Mouse (Mus musculus) forebrain, embryonic 12.5 days (tissue): ENCODE measurements around the gene Dtx3. TPM values are rescaled to one million over a fixed set of nuclear protein-coding genes. Genes with fewer than 3 reads are reported as not detected.

ENCODE experiments used
- ATAC-seq: fragments of 200-750 bp; cut with Nextera tagmentation; 2 replicates; pipeline ENCODE4 v1.8.0; 2017; ENCODE audit warnings: moderate TSS enrichment; ENCODE audit not compliant: low FRiP score
- H3K27ac ChIP-seq: fragments of 300-500 bp; sonication (generic); 2 replicates; pipeline ENCODE4 v1.5.1; 2016; ENCODE audit warnings: mild to moderate bottlenecking
- H3K27me3 ChIP-seq: fragments of 300-500 bp; sonication (generic); 2 replicates; pipeline ENCODE4 v1.6.1; 2016; ENCODE audit warnings: mild to moderate bottlenecking
- H3K36me3 ChIP-seq: fragments of 300-500 bp; sonication (generic); replicated peaks from 2 replicates; pipeline ENCODE4 v1.6.1; 2016; ENCODE audit warnings: mild to moderate bottlenecking
- H3K4me1 ChIP-seq: fragments of 300-500 bp; sonication (generic); 2 replicates; pipeline ENCODE4 v1.6.1; 2016
- H3K4me2 ChIP-seq: fragments of 300-500 bp; sonication (generic); 2 replicates; pipeline ENCODE4 v1.6.1; 2016; ENCODE audit warnings: mild to moderate bottlenecking, moderate library complexity
- H3K4me3 ChIP-seq: fragments of 300-500 bp; sonication (generic); replicated peaks from 2 replicates; pipeline ENCODE4 v1.5.1; 2016; ENCODE audit warnings: mild to moderate bottlenecking
- H3K9ac ChIP-seq: fragments of 300-500 bp; sonication (generic); 2 replicates; pipeline ENCODE4 v1.6.1; 2016; ENCODE audit warnings: mild to moderate bottlenecking
- H3K9me3 ChIP-seq: fragments of 300-500 bp; sonication (generic); 2 replicates; pipeline ENCODE4 v1.6.1; 2016
- WGBS: fragments of 180-500 bp; shearing (Covaris S2); methylation state at CpG from one replicate; pipeline ENCODE4 v1.1.7; 2016; 5-methylcytosine and 5-hydroxymethylcytosine counted together
- polyA plus RNA-seq: library from polyadenylated mRNA; unstranded; fragments of >200 nt; fragmentation: Nextera tagmentation; extraction: Ambion mirVana; gene quantifications from 2 replicates; pipeline ENCODE4 v1.2.1, GENCODE M21; 2016

Dtx3 gene
- polyA plus RNA-seq, 1 experiment from 2014 or later, result 172 TPM

- Histone ChIP-seq H3K27ac (no peak overlapping the region), H3K9ac (no peak overlapping the region), H3K4me2 (no peak overlapping the region), H3K9me3 (no peaks in the 10 kb centered on the region), H3K4me3 (no peak overlapping the region), H3K36me3 (peaks cover 9% of the 10 kb centered on the region), H3K27me3 (peaks cover 70% of the 10 kb centered on the region), H3K4me1 (peaks cover 41% of the 10 kb centered on the region)
- ATAC-seq, result no peak
- WGBS, result 70% methylated on average over 6 of the region's 6 CpGs
These were observed 14.0 kb downstream of the Dtx3 start for GRCm38 (mm10) chr10:127181566-127181965.

GRCm38 (mm10) chr10:127180695-127181047, 14.9 kb downstream of the Dtx3 start:
- H3K4me3 ChIP-seq, result no peak overlapping the region; the same call in 1 of the 2 replicates
- H3K4me1 ChIP-seq, result peaks cover 41% of the 10 kb centered on the region
- 4% methylated on average over 3 of the region's 3 CpGs for WGBS
- peaks cover 78% of the 10 kb centered on the region for H3K27me3 ChIP-seq
- H3K9ac ChIP-seq, result no peak overlapping the region
- H3K36me3 ChIP-seq, result peaks cover 7% of the 10 kb centered on the region; the same call in 1 of the 2 replicates
- no peaks in the 10 kb centered on the region for H3K9me3 ChIP-seq
- no peak overlapping the region for H3K27ac ChIP-seq
- no peak for ATAC-seq
- H3K4me2 ChIP-seq, result no peak overlapping the region

- WGBS, result 1% methylated on average over 34 of the region's 34 CpGs
- Histone ChIP-seq H3K4me1 (peaks cover 41% of the 10 kb centered on the region), H3K9me3 (no peaks in the 10 kb centered on the region), H3K27ac (no peak within 1 kb of the TSS), H3K27me3 (peaks cover 78% of the 10 kb centered on the region), H3K9ac (peak within 1 kb of the TSS; percentile 39; the same call in 1 of the 2 replicates), H3K4me2 (peak within 1 kb of the TSS; percentile 43), H3K4me3 (peak within 1 kb of the TSS; percentile 25), H3K36me3 (peaks cover 7% of the 10 kb centered on the region; the same call in 1 of the 2 replicates)
- peak; percentile 12; the same call in 1 of the 2 replicates for ATAC-seq
These were observed 15.4 kb downstream of the Dtx3 start, which contains the start of gene Slc26a10 for GRCm38 (mm10) chr10:127179871-127180694. Slc26a10 (minus strand) TSS chr10:127180645.

GRCm38 (mm10) chr10:127178286-127179027, 17.1 kb downstream of the Dtx3 start:
- ATAC-seq, result no peak
- Histone ChIP-seq H3K4me3 (peak overlapping the region; percentile 27), H3K36me3 (peaks cover 7% of the 10 kb centered on the region; the same call in 1 of the 2 replicates), H3K27me3 (peaks cover 73% of the 10 kb centered on the region), H3K9me3 (no peaks in the 10 kb centered on the region), H3K27ac (no peak overlapping the region), H3K4me2 (peak overlapping the region; percentile 51), H3K4me1 (peaks cover 25% of the 10 kb centered on the region), H3K9ac (peak overlapping the region; percentile 17; the same call in 1 of the 2 replicates)
- 4% methylated on average over 41 of the region's 41 CpGs for WGBS

GRCm38 (mm10) chr10:127177719-127178118, 17.8 kb downstream of the Dtx3 start:
- Histone ChIP-seq H3K4me2 (peak overlapping the region; percentile 51), H3K4me3 (peak overlapping the region; percentile 27), H3K36me3 (0 out of 2 replicates have a peak, but pooled peaks cover 3% of the 10 kb centered on the region), H3K27me3 (peaks cover 73% of the 10 kb centered on the region), H3K9ac (no peak overlapping the region), H3K4me1 (peaks cover 25% of the 10 kb centered on the region), H3K9me3 (no peaks in the 10 kb centered on the region), H3K27ac (no peak overlapping the region)
- ATAC-seq, result peak; percentile 60
- WGBS, result under 1% methylated on average over 23 of the region's 23 CpGs

GRCm38 (mm10) chr10:127177235-127177634, 18.3 kb downstream of the Dtx3 start:
- Histone ChIP-seq H3K9me3 (no peaks in the 10 kb centered on the region), H3K4me1 (peaks cover 25% of the 10 kb centered on the region), H3K4me2 (peak overlapping the region; percentile 2; the same call in 1 of the 2 replicates), H3K9ac (no peak overlapping the region), H3K4me3 (no peak overlapping the region), H3K36me3 (no peaks in the 10 kb centered on the region), H3K27ac (no peak overlapping the region), H3K27me3 (peaks cover 71% of the 10 kb centered on the region)
- WGBS, result 22% methylated on average over 9 of the region's 9 CpGs
- ATAC-seq, result no peak

DNA sequence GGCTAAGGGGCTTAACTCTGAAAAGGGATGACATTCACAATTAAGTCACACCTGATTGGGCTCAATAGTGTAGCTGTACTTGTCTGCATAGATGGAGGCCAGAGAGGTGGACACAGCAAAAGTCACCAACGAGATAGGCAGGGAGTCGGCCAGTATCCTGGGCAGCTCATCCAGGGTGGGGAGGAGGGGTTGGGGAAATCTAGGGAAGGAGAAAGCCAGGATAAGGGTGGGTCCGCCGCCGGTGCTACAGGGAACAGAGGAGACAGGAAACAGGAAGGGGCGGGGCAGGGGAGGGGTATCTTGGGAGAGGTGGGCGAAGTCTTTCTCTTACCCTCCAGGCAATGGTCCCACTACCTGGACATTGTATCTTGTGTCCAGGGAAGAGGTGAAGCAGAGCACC, 18.8 kb downstream of the Dtx3 start:
- no peaks in the 10 kb centered on the region for H3K9me3 ChIP-seq
- H3K27me3 ChIP-seq, result peaks cover 73% of the 10 kb centered on the region
- no peak overlapping the region; the same call in 1 of the 2 replicates for H3K4me3 ChIP-seq
- peaks cover 25% of the 10 kb centered on the region for H3K4me1 ChIP-seq
- 0 out of 2 replicates have a peak overlapping the region, but pooled peaks have one; percentile 8 for H3K4me2 ChIP-seq
- H3K36me3 ChIP-seq, result no peaks in the 10 kb centered on the region
- no peak for ATAC-seq
- no peak overlapping the region for H3K27ac ChIP-seq
- no peak overlapping the region for H3K9ac ChIP-seq
- WGBS, result 11% methylated on average over 7 of the region's 7 CpGs

GRCm38 (mm10) chr10:127176228-127176627, 19.3 kb downstream of the Dtx3 start:
- H3K27me3 ChIP-seq, result peaks cover 73% of the 10 kb centered on the region
- no peak overlapping the region for H3K4me2 ChIP-seq
- no peak overlapping the region for H3K9ac ChIP-seq
- peaks cover 25% of the 10 kb centered on the region for H3K4me1 ChIP-seq
- H3K9me3 ChIP-seq, result no peaks in the 10 kb centered on the region
- ATAC-seq, result no peak
- H3K36me3 ChIP-seq, result no peaks in the 10 kb centered on the region
- 28% methylated on average over 3 of the region's 3 CpGs for WGBS
- no peak overlapping the region for H3K27ac ChIP-seq
- no peak overlapping the region; the same call in 1 of the 2 replicates for H3K4me3 ChIP-seq

GRCm38 (mm10) chr10:127174170-127174569, 21.4 kb downstream of the Dtx3 start:
- Histone ChIP-seq H3K9ac (no peak overlapping the region), H3K9me3 (no peaks in the 10 kb centered on the region), H3K27ac (no peak overlapping the region), H3K4me1 (peaks cover 31% of the 10 kb centered on the region), H3K4me2 (no peak overlapping the region), H3K4me3 (no peak overlapping the region), H3K36me3 (no peaks in the 10 kb centered on the region), H3K27me3 (peaks cover 73% of the 10 kb centered on the region)
- ATAC-seq, result no peak
- 89% methylated on average over 7 of the region's 7 CpGs for WGBS

DNA sequence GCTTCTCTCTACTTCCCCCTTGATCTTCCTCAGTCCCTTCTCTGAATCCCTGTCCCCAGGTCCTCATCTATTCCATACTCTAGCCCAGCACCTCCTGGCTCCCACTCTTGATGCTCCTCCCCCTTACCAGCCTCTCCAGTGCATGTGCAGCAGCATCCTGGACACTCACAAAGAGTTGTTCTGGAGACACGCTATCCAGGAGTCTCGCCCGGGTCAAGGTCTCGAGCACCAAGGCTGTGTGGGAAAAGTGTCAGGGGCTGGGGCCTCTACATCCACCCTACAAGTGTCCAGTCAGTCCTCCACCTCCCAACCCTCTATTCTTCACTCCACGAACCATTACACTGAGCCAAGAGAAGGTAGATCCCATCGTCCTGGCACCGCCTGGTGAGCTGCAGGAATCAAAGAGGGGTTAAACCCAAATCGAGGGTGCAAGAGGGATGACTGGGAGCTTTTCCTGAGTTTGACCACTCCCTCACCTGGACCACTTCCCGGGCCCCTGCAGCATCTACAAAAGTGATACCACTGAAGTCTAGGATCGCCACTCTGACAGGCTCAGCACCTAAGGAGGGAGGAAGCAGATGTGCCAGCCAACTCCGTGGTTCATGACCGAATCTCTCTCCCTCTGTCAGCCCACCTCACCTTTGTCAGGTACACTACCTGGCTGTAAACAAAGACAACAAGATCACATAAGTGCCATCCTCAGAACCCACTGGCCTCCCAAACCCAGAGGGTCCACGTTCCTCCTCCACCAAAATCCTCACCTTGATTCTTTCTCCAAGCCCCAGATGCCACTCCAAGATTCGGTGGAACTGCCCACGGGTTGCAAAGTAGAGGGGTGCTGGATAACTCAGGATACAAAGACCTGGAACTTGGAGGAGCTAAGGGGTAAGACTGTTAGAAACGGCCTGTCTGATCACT, 22.1 kb downstream of the Dtx3 start:
- H3K9ac ChIP-seq, result no peak overlapping the region
- no peak overlapping the region for H3K27ac ChIP-seq
- H3K36me3 ChIP-seq, result no peaks in the 10 kb centered on the region
- H3K4me1 ChIP-seq, result peaks cover 28% of the 10 kb centered on the region
- no peak overlapping the region for H3K4me3 ChIP-seq
- ATAC-seq, result no peak
- H3K27me3 ChIP-seq, result peaks cover 73% of the 10 kb centered on the region
- WGBS, result 83% methylated on average over 16 of the region's 16 CpGs
- H3K4me2 ChIP-seq, result no peak overlapping the region
- H3K9me3 ChIP-seq, result no peaks in the 10 kb centered on the region

- H3K9me3 ChIP-seq, result no peaks in the 10 kb centered on the region
- no peak overlapping the region for H3K27ac ChIP-seq
- ATAC-seq, result no peak
- peaks cover 72% of the 10 kb centered on the region for H3K27me3 ChIP-seq
- 89% methylated on average over 15 of the region's 15 CpGs for WGBS
- no peak overlapping the region for H3K4me3 ChIP-seq
- H3K4me2 ChIP-seq, result no peak overlapping the region
- H3K9ac ChIP-seq, result no peak overlapping the region
- peaks cover 18% of the 10 kb centered on the region for H3K4me1 ChIP-seq
- H3K36me3 ChIP-seq, result no peaks in the 10 kb centered on the region
These were observed 23.8 kb downstream of the Dtx3 start for GRCm38 (mm10) chr10:127171631-127172200.
